Mouse (Mus musculus): ENCODE results near the gene Lsmem1.
A peak's percentile ranks its signal among the peaks of the same experiment; 100 is the strongest.

Gene Lsmem1

GRCm38 (mm10) chr12:40199302-40199701 lies at the start of gene Lsmem1:
Lsmem1 (minus strand) TSS chr12:40199490.
- DNase-seq = peak in 1 of 2 experiments; percentile 16

GRCm38 (mm10) chr12:40248454-40249180 lies 49.3 kb upstream of the Lsmem1 start, which contains the start of gene Ifrd1:
Ifrd1 (minus strand) TSS chr12:40248504.
- DNase-seq = peak in 1 of 2 experiments; percentile 5

DNA sequence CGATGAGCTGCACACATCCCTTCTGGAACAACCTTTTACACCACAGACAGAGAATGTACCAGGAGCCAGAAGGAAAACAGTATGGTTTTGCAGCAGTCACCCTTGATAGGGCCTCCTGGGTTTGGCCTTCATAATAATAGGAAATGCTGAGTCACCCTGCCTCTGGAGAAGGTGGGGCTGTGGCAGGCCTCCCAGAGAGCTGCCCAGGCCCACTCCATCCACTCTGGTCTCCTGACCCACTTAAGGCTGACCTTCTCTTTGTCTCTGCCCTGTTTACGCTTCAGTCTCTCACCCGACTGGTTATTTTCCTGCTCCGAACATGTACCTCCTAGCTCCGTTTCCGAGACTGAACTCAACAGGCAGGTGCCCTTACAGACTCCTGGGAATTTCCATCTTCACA lies 48.7 kb upstream of the Lsmem1 start:
- DNase-seq = no peak

DNA sequence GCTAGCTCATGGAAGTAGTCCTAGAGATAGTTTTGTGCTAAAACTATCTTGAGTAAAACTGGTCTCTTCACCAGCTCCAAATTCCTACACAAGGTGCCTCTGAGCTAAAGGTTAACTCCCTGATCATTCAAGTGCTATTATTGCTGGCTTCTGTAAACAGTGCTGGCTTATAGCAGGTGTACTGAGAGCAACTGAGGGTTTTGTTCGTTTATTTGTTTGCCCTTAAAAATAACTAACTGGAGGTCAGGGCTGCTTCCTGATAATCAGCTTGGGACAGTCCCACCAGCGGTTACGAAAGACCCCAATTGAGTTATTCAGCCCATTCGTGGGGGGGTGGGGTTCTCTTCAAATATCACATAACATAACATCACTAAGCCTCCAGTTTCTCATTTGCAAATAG lies 48.1 kb upstream of the Lsmem1 start:
- DNase-seq = no peak

GRCm38 (mm10) chr12:40245434-40245970 lies 46.2 kb upstream of the Lsmem1 start:
- no peak for DNase-seq

GRCm38 (mm10) chr12:40244926-40245325 lies 45.6 kb upstream of the Lsmem1 start:
- no peak for DNase-seq

- DNase-seq = no peak
Observed at GRCm38 (mm10) chr12:40243821-40244221, 44.5 kb upstream of the Lsmem1 start.

GRCm38 (mm10) chr12:40243241-40243640 lies 44.0 kb upstream of the Lsmem1 start:
- no peak for DNase-seq

DNA sequence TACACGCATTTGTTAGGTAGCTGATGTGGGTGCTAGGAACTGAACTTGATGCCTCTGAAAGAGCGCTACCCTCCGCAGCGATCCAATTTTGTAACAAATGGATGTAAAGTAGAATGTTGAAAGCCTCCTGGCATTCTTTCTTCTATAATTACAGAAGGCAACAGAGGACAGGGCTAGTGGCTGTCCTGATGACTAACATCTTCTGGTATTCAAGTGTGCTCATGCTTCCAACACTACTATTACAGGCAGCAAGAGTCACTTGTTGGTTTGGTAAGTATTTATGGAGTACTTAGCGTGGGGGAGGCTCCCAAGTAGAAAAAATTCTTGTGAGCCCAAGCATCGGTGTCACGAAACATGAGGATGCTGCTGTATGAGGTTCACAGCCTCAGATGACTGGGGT lies 39.9 kb upstream of the Lsmem1 start:
- no peak for DNase-seq

- no peak for DNase-seq
Observed at GRCm38 (mm10) chr12:40232231-40232630, 32.9 kb upstream of the Lsmem1 start.

DNA sequence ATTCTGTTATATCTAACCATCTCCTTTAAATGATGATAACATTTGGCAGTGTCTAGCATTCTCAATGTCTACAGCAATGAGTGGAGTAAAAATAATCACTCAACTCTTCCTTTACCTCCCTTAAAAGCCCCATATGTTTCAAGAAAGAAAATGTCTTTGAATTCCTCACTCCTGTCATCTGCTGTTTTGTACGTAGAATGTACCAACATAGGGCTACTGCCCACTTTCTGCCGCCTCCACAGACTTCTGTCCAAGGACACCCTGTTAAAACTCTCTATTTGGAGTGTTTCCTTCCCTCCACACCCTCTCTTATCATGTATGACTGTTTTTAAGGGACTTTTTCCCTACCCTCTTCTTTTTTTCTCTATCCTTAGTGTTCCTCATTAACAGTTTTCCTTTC lies 32.3 kb upstream of the Lsmem1 start:
- DNase-seq = no peak

DNA sequence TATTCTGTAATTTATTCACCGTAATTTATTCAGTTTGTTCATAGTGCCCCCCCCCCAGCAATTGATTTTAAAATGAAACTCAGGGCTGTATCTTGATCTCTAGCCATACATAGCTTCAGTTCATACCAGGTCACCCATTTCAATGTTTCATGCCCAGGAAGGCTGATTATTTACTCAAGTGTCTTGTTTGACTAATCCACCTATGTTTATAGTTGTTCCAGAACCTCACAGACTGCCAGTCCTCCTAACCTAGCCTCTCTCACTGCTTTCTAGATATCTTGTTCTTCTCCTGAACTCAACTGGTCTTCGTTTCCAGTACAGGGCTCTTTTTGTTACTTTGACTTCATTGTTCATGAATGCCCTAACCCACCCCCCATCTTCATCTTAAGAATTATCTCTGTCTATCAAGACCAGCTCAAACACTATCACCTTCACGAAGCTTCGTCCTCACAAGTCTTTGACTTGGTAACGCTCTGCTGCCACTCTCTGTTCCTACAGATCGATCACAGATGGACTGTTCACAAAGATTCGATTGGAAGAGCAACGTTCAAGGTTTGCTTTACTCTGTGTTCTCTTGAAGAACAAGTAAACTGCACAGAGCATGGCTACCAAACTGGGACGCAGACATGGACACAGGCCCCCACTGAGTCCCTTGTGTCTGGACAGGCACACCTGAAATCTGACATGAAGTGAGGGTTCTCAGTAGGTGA lies 25.0 kb upstream of the Lsmem1 start:
- DNase-seq = no peak

GRCm38 (mm10) chr12:40223676-40224075 lies 24.4 kb upstream of the Lsmem1 start:
- DNase-seq = no peak

- peak; percentile 97 to 98 for DNase-seq
Observed at GRCm38 (mm10) chr12:40223082-40223619, 23.9 kb upstream of the Lsmem1 start.

DNA sequence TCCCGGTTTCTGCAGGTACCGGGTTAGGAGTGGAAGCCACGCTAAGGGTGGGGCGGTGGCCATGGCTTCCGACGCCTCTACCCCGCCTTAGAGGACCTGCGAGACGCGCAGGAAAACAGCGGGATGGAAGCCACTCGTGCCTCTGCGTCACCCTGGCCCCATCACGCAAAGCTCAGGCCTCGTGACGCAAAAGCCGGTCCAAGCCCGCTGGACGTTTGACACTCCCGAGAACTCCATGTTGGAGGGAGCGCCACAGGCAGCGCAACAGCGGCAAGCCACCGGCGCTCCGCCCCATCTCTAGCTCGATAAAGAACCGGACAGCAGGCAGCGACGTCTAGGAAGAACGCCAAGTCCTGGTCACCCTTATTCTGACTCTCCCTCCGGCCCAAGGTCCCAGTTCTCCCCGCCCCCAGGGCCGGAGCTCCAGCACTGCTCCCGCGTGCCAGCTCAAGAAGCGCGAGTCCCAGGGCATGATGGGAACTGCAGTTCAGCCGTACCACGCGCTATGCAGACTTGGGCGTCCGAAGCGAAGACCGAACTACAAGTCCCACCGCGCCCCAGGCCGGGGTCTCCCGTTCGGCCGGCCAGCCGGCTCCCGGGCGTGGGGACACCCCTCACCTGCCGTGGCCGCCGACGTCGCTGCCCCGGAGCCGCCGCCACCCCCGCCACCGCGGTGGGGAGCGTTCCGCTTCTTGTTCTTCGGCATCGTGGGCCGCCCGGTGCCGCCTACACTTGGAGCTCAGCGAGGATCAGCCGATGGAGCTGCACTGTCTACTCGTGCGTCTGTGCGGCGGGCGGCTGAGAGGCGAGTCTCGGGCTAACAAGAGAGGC lies 23.2 kb upstream of the Lsmem1 start:
- peak; percentile 89 to 90 for DNase-seq

- DNase-seq = no peak
Observed at GRCm38 (mm10) chr12:40221611-40222010, 22.3 kb upstream of the Lsmem1 start.

DNA sequence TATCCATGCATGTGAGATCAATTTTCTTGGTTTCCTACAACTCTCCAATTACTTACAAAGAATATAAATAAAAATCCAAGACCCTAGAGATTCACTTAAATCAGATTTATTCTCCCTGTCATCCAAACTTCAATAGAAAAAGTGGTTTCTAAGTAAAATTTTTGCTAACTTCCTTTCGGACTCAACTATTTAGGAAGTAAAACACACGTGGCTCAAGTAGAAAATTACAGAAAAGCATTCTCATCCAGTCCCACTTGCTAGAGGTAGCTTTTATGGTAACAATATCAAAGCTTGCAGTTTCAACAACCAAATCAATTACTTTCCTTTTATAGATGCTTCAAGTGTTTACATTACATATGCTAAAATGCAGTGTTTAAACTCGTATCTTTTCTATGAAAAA lies 21.6 kb upstream of the Lsmem1 start:
- no peak for DNase-seq

- no peak for DNase-seq
Observed at GRCm38 (mm10) chr12:40220001-40220570, 20.8 kb upstream of the Lsmem1 start.

DNA sequence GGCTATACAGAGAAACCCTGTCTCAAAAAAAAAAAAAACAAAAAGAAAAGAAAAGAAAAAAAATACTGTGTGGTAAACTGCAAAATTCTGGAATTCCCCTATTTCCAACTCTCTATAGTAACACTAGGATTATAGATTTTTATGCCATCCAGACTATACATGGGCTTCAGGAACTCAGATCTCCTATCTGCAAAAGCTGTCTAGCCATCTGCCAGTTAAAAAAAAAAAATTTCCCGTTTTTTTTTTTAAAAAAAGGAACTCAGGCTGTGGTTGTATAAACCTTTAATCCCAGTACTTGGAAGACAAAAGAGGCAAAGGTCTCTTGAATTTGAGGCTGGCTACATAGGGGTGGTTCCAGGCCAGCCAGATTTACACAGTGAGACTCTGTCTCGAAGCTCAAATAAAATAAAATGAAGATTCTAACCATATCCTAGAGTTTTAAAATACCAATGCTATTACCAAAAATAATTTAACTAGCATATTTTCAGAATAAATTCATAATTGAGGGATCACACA lies 19.2 kb upstream of the Lsmem1 start:
- DNase-seq = no peak

- no peak for DNase-seq
Observed at GRCm38 (mm10) chr12:40217776-40218175, 18.5 kb upstream of the Lsmem1 start.

DNA sequence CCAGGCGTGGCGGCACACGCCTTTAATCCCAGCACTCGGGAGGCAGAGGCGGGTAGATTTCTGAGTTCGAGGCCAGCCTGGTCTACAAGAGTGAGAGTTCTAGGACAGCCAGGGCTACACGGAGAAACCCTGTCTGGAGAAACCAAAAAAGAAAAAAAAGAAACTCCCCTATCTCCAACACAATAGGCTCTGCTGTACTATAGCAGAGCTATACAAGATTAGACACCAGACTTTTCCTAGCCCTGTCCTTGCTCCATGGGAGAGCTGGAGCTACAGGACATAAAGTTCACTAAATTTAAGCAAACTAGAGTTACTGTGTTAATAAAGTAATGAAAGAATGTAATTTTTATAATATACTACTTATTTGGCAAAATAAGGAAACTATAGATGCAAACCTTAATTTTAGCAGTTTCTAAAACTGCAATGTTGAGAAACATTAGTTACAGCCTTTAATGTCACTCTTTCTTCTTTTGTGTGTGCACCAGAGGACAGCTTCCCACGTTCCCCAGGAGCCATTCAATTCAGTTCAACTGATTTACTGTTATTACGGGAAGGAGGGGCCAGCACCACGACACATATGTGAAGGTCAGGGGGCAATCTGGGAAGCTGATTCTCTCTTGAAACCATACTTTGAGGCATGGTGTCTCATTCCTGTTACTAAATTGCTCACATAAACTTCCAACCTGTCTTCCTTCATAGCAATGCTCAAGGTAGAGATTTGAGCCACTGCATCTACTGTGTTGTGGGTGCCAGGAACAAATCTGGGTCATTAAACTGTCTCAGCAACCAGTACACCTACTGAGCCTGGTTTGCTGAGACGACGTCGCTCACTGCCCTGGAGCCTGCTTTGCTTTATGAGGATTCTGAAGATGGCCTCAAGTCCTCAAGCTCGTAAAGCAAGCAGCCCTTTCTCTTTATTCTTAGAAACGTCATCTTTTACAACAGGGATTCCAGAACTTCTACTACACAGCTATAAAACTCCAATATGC lies 15.9 kb upstream of the Lsmem1 start:
- no peak for DNase-seq

All from spleen, adult 18-20 months (tissue).